Mouse (Mus musculus) ZHBTc4 (cell line): ENCODE measurements around the gene Best3.

Experiments
- DNase-seq: peaks from one replicate; pipeline ENCODE4 v3.0.0-alpha.2; 2011; ENCODE audit warnings: low read depth, low spot score

The Best3 gene

GRCm38 (mm10) chr10:117026176-117026575 lies 40.1 kb downstream of the Best3 start:
- DNase-seq: peak; percentile 53

- DNase-seq: no peak
Observed at GRCm38 (mm10) chr10:117031160-117031559, 45.0 kb downstream of the Best3 start.

GRCm38 (mm10) chr10:117033785-117034184 lies 47.7 kb downstream of the Best3 start:
- peak; percentile 85 for DNase-seq

GRCm38 (mm10) chr10:117040355-117040754 lies 54.2 kb downstream of the Best3 start:
- no peak for DNase-seq

- DNase-seq: no peak
Observed at GRCm38 (mm10) chr10:117042295-117042694, 56.2 kb downstream of the Best3 start.

- DNase-seq: peak; percentile 73
Observed at GRCm38 (mm10) chr10:117043497-117044166, 57.5 kb downstream of the Best3 start.

- DNase-seq: peak; percentile 43
Observed at GRCm38 (mm10) chr10:117045175-117046056, 59.3 kb downstream of the Best3 start, which contains the start of gene Lrrc10. Gene Lrrc10, plus strand, starts transcription at chr10:117045341.

- no peak for DNase-seq
Observed at GRCm38 (mm10) chr10:117049253-117049652, 63.1 kb downstream of the Best3 start.

- no peak for DNase-seq
Observed at GRCm38 (mm10) chr10:117049961-117050597, 64.0 kb downstream of the Best3 start.

- DNase-seq: no peak
Observed at GRCm38 (mm10) chr10:117055668-117056067, 69.6 kb downstream of the Best3 start.

- no peak for DNase-seq
Observed at GRCm38 (mm10) chr10:117062894-117063253, 76.8 kb downstream of the Best3 start.

- DNase-seq: peak; percentile 99
Observed at GRCm38 (mm10) chr10:117063254-117064021, 77.3 kb downstream of the Best3 start, which contains the start of gene Cct2. Gene Cct2, minus strand, starts transcription at chr10:117063814.

GRCm38 (mm10) chr10:117064076-117064475 lies 78.0 kb downstream of the Best3 start:
- DNase-seq: no peak

- peak; percentile 64 for DNase-seq
Observed at GRCm38 (mm10) chr10:117069109-117069508, 83.0 kb downstream of the Best3 start.

GRCm38 (mm10) chr10:117072191-117072888 lies 86.2 kb downstream of the Best3 start:
- no peak for DNase-seq

GRCm38 (mm10) chr10:117073176-117073575 lies 87.1 kb downstream of the Best3 start:
- DNase-seq: peak; percentile 39
